14 mouse cellular contexts compared by ENCODE assay signal in the genomic region with DNA sequence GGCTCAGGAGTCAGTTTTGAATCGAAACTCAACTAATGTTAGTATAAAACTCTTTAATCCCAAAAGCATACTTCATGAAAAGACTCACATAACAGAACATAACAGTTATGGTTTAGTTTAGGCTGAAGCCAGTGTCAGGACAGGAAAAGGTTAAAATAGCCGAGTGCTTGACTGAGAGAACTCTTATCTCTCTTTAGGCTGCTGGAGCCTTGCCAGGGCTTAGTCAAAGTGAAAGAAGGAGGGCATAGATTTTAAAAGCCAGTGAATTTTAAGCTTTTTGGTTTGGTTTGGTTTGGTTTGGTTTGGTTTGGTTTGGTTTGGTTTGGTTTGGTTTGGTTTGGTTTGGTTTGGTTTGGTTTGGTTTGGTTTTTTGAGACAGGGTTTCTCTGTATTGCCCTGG. TPM values are rescaled to one million over a fixed set of nuclear protein-coding genes. Genes with fewer than 3 reads are reported as not detected.
A peak's percentile ranks its signal among the peaks of the same experiment; 100 is the strongest.
DNase-seq lines count a peak whose midpoint lies in the region; ATAC-seq lines count a peak whose summit lies in the region.
"Had no signal": no experiment of that assay in that cellular context is flagged by ENCODE, and none has a peak within 500 bp of the region (broad histone marks: within the 10 kb centered on the region; RNA-seq: fewer than 3 reads in every experiment).

No protein-coding gene starts in this region.

- H3K27ac ChIP-seq in limb, embryonic 10.5 days: no peak overlapping the region
- H3K27ac ChIP-seq: stomach, embryonic 15.5 days had no signal

- no peaks in the 10 kb centered on the region for H3K36me3 ChIP-seq in limb, embryonic 10.5 days
- H3K36me3 ChIP-seq: stomach, embryonic 15.5 days had no signal

- no peak overlapping the region for H3K4me3 ChIP-seq in limb, embryonic 10.5 days
- H3K4me3 ChIP-seq: megakaryocyte, embryonic 14.5 days; myocyte; stomach, embryonic 15.5 days had no signal

- peak; percentile 52 for ATAC-seq in inflammation-experienced regulatory T-cells, adult 6 months
- ATAC-seq: hindbrain, embryonic 16.5 days had no signal

- H3K9me3 ChIP-seq in limb, embryonic 10.5 days (replicated peaks): no peaks in the 10 kb centered on the region
- H3K9me3 ChIP-seq: megakaryocyte, embryonic 14.5 days; stomach, embryonic 15.5 days had no signal

- WGBS in limb, embryonic 10.5 days: 85% methylated on average over 2 of the region's 2 CpGs

- no peaks in the 10 kb centered on the region for H3K4me1 ChIP-seq in limb, embryonic 10.5 days
- H3K4me1 ChIP-seq: stomach, embryonic 15.5 days had no signal

- peak; percentile 46 for DNase-seq in urinary bladder, postnatal 14 days (ENCODE audit: low spot score)
- no peak for DNase-seq in urinary bladder, postnatal 10 days (ENCODE audit: low spot score)
- DNase-seq in adipocyte (ENCODE audit: low spot score): peak; percentile 60
- no peak for DNase-seq in ovary, postnatal 10 days (ENCODE audit: low spot score)
- DNase-seq in limb, embryonic 10.5 days (ENCODE audit: low spot score): no peak
- DNase-seq in right cerebral cortex, adult 18-20 months: no peak
- DNase-seq: cerebellum, adult 11 months; thymus, postnatal 4 days had no signal

- H3K27me3 ChIP-seq in limb, embryonic 10.5 days (ENCODE audit: low read depth, poor library complexity, severe bottlenecking): no peaks in the 10 kb centered on the region
- H3K27me3 ChIP-seq: megakaryocyte, embryonic 14.5 days; stomach, embryonic 15.5 days had no signal

RNA-seq across cellular contexts. Expression of a gene that starts 6.8 kb away (rescaled TPM):
- 1 to 10 TPM in 1 of 3 experiments, under 1 TPM in 2; 0.71 to 1.2 (median 0.97) TPM for polyA plus RNA-seq in inflammation-experienced regulatory T-cells, adult 6 months (2017; shearing (Covaris generic))
- polyA plus RNA-seq in limb, embryonic 10.5 days (2016; fragmentation: Nextera tagmentation; extraction: Ambion mirVana): 0.24 and 0.49 TPM in 2 replicates
- polyA plus RNA-seq: small intestine, adult 2 months had no signal

RNA-seq across cellular contexts. Expression of a gene that starts 34.2 kb away (rescaled TPM):
- 10 to 100 TPM; 11.4 to 28.7 (median 18.1) TPM for polyA plus RNA-seq in inflammation-experienced regulatory T-cells, adult 6 months (2017; shearing (Covaris generic))
- polyA plus RNA-seq in limb, embryonic 10.5 days (2016; fragmentation: Nextera tagmentation; extraction: Ambion mirVana): 1.1 and 2.7 TPM in 2 replicates

RNA-seq across cellular contexts. Expression of a gene that starts 53.4 kb away (rescaled TPM):
- polyA plus RNA-seq in inflammation-experienced regulatory T-cells, adult 6 months (2017; shearing (Covaris generic)): 10 to 100 TPM; 14.0 to 19.4 (median 16.6) TPM
- polyA plus RNA-seq in limb, embryonic 10.5 days (2016; fragmentation: Nextera tagmentation; extraction: Ambion mirVana): 60.5 and 70.4 TPM in 2 replicates

Comparison
In these comparisons a context has a peak if more than half of its experiments do, and no peak if none do; other contexts are left out.
1. DNase-seq: peak in urinary bladder, postnatal 14 days (single experiment) and adipocyte (single experiment); none in urinary bladder, postnatal 10 days (single experiment), ovary, postnatal 10 days (single experiment), limb, embryonic 10.5 days (single experiment) and right cerebral cortex, adult 18-20 months (single experiment).